Mouse (Mus musculus) urinary bladder, postnatal 14 days (tissue): ENCODE measurements around the gene Disp1.

Experiments
- DNase-seq: peaks from one replicate; pipeline ENCODE4 v3.0.0; 2021; ENCODE audit warnings: low spot score

The Disp1 gene

DNA sequence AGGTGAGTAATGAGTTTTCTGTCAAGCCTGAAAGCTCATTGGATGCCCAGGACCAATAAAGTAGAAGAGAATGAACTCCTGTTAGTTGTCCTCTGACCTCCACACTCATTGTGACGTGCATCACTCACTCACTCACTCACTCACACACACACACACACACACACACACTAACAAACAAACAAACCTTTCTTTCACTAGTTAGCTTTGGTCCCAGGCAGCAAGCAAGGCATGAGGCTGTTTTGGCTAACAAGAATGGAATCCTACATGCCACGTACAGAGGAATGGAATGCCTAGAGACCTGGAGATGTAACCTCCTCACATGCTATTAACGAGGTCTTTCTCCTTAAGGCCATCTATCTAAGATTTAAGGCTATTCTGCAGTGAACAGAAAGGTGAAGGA is 97.6 kb downstream of the Disp1 start:
- no peak for DNase-seq

DNA sequence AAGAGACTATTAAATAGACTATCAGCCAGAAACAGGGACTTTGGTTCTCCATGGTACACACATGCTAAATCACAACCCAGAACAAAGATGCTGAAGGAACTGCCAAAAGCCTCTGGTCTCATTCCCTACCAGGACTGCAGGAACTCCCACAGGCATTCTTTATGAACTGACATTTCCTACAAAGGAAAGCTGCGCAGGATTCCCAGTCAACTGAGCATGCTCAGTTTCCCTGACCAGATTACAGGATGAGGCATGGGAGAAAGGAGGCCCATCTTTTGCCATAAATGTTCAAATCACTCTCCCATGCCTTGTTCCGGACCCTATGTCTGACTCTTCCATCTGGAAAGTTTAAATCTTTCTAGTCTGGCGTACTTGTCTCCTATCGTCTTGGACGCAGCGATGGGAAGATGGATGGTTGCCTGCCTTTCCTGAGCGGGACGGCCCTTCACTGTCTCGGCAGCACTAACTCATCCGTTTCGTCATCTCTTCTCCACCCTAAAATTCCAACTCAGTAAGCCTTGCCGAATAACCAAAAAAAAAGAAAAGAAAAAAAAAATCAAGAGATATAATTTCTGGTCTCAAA is 100.9 kb downstream of the Disp1 start:
- DNase-seq = peak; percentile 20

DNA sequence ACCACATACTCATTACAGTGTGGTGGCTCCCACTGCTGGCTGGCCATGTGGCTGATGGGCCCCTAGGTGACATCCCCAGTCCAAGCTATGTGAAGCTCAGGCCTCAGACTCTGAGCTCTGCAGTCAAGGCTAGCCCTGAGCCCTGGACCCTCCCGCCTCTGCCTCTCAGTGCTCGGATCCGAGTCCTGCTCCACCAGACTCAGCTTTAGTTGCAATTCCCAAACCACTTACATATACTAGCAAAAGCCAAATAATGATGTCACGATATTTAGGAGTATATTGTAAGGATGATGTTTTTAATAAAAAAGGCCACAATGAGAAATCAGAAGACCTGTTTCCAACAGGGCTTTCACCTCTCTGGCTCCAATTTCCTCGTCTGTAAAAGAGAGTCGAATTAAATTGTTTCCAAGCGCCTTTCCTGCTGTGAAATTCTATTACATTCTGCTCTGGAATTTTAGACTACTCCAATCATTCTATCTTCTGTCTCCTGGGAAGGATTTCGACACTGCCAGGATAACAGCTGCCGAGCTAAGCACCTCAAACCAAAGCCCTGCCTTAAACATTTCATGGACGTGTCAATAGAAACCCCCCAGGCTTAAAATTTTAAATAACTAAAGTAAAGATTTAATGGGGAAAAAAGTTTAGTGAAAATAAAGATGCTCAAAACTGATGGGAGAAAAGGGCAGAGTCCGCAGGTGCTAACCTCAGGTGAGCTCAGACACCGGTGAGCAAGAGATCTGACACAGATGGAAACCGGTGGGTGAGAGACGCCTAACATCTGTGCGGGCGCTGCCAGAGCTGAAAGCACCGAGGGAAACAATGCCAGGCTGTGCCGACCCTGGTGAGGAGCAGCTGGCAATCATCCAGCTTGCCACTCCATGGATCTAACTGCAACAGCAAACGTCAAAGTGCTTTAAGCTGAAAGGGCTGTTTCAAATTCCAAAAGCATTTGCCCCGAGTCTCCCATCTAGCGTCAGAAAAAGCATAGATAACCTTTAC is 103.2 kb downstream of the Disp1 start:
- DNase-seq = no peak

DNA sequence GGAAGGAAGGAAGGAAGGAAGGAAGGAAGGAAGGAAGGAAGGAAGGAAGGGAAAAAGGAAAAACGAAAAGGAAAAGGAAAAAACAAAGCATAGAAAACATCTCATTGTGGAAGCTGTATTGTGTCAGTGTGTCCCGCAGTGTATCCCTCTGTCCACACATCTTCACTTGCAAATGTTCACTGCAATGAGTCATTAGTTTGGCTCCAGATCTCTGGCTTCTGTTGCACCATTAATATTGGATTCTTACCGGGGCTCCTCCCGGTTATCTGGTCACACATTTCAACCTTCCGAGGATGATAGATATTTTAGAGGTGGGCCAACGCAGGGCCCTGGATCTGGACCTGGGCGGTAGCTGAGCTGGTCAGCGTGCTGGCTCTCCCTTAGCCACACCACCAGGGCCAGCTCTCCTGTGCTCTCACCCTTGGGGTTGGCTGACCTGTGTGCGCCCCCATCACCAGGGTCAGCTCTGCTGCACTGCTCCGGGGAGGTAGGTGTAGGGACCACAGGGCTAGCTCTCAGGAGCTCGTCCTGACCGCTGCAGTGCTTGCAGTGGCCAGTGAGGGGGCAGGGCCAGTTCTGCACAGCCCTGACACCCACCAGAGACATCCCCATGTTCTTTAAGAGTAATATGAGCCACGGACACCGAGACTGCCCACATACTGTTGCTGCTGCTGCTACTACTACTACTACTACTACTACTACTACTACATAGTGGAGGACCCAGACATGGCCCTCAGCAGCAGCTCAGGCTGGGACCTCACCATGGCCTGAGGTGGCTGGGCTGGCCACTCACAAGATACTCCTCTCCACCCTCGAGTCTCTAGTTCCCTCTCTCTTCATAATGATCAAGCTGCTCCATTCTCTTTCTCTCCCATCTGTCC is 104.1 kb downstream of the Disp1 start:
- DNase-seq = no peak

DNA sequence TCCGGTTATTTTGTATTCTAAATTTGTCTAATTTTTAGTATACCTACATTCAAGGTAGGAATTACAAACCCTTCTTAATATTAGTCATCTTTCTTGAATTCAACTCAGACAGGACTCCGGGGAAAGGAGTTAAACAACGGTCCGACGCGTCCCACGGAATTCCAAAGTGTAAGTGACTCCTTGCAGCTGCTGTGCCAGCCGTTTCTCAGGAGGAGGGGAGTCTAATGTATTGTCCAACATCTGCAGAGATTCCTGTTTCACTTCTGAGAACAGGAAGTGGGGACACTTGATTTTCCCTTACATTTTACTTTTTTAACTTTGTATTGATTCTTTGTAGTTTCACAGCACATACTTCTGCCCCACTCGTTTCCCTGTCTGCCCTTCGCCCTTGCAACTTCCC is 104.9 kb downstream of the Disp1 start:
- no peak for DNase-seq

DNA sequence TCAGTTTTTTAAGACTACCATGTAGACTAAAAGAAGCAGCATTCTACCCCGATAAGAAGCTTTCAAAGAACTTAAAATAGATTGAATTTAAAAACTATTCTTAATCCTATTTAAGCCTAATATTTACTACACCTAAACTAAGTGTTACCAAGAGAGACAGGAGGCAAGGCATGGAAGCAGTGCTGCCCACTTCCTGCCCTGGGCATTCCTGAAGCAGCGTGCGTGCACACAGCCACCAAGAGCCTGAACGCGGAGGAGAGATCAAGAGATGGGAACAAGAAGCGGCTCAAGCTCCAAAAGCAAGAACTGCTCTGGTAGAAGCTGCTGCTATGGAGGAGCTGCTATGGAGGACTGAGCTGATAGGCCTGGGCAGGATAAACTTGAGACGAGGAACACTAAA is 106.2 kb downstream of the Disp1 start:
- no peak for DNase-seq

DNA sequence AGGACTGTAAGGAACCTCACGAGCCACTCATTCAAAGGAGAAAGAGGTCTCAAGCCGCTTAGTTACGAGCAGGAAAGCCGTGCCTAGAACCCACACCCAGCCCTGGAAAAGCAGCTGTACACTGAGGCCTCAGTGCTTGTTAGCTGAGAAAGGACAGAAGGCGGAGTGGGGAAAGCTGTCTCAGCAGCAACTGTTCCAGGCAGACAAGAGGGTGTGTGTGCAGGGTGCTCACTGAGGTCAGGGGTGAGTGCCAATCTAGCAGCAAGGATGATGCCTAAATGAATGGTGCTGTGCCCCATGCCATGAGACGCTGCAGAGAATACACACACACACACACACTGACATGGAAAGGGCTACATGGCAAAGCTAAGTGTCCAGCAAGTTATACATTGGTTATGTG is 106.8 kb downstream of the Disp1 start:
- DNase-seq = no peak

DNA sequence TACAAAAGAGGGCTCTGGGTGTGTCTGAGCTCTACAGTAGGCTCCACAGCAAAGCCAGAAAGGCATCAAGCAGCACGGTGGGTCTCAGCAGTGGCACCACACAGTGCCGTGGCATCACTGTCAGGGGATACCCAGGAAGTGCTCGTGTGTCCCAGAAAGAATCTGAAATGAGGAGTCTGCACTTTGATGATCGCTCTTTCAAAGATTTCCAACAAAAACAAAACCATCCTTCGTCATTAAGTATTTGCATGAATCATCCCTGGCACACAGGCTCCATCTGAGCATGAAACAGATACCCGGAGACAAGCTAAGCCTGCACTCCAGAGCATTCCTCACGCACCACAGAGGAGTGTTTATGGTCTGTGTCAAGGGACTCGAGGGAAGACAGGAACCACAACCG is 107.8 kb downstream of the Disp1 start:
- no peak for DNase-seq

DNA sequence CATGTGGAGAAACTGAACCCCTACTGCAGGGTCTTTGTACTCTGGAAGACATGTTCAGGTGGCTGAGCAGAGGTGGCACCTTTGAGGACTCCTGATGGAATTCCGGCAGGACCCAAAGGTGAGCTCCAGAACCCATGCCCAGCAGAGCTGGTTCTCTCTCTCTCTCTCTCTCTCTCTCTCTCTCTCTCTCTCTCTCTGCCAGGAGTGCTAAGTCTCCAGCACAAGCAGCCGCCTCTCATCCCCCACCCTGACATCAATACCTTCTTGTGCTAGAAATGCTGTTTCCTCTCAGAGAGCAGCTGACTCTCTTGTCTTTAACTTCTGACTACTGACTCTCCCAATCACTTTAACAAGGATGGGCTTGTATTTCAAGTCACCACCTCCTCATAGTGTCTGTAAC is 113.8 kb downstream of the Disp1 start:
- DNase-seq = no peak

DNA sequence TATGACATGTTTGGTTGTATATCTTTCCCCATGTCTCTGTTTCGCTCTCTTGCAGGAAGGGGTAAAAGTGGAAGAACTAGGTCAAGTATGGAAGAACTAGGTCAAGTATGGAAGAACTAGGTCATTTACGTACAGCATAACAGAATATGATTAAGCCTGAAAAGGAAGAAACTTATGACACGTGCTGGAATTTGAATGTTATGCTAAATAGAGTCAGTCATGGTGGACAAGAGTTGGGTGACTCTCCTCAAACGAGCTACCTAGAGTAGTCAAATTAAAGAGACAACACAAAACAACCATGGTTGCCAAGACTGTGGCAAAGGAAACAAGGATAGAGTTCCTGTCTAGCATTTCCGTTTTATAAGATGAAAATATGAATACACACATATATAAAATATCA is 116.6 kb downstream of the Disp1 start:
- no peak for DNase-seq

DNA sequence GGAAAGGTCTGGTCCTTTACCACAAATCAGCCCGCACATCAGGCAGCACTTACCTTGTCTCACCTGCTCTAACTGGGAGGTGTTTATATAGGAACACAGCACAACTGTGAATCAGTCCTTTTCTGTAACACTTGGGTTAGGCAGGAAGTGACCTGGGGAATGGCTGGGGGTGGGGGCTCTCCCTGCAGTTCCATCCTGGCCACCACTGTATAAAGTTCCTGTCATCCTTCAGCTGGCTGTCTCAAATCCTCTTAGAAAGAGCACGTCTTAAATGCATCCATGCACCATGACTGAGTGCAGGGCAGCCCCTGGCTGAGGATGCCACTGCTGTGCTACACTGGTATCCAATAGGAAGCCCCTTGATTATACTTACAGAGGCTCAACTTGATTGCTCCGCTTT is 118.5 kb downstream of the Disp1 start:
- no peak for DNase-seq

DNA sequence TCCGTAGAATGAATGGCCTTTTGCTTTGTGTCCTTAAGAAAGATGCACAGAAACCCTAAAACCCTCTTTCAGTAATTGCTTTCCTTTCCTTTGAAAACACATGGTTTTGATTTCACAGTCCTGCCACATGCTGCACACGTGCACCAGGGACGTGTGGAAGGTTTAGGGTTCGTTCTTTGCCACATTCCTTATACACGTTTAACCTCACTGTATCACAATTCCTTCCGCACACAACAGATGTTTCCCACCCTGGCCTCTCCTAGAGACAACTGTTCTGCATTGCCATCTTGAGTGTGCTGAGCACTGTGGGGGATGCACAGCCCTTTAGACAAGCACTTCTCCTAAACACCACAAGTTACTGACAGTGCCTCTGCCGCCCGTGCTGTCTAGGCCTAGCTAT is 119.2 kb downstream of the Disp1 start:
- DNase-seq = no peak

DNA sequence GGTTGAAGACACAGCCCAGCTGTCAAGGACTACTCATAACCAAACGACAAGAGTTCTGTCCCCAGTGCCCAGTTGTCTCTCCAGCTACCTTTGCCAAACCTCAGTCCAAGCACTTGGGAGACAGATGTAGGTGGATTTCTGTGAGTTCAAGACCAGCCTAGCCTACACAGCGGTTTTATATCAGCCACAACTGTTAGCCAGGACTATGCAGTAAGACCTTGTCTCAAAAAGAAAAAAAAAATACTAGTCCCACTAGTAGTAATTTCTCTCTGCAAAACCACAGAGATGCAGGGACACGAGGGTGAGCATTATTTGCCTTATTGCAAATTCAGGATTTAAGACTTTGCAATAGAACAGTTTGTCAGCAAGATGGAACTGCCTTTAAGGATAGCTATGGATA is 120.0 kb downstream of the Disp1 start:
- no peak for DNase-seq

DNA sequence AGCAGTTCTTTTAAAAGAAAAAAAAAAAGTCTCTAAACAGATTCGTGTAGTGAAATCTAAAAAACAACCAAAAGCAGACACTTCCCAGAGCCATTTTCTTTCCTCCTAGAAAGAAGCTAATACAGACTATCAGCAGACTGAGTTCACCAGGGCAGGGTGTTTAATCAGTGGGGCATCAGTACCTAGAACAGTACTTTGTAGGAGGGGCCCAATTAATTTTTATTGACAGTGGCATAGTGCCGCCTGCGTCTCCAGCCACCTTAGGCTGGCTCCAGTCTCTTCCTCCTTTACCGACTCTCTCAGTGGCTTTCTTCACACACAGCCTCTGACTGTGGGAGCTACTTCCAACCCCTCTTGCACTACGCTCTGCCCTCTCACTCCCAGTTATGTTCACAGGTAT is 121.1 kb downstream of the Disp1 start:
- no peak for DNase-seq

DNA sequence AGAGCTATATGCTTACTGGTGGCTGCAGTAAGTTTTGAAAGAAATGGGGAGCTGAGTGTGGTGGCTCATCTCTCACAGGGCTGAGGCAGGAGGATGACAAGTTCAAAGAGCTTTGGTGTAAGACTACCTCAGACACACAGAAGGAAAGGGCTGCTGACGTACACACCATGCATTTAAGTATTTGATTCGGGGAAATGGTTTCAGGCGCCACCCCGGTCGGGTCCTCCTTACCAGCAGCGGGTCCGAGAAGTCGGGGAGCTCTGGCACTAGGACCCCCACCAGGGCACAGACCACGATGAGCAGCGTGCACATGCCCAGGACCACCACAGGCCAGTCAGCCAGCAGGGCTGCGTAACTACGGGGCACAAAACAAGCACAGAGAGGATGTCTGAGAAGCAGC is 121.6 kb downstream of the Disp1 start:
- no peak for DNase-seq

DNA sequence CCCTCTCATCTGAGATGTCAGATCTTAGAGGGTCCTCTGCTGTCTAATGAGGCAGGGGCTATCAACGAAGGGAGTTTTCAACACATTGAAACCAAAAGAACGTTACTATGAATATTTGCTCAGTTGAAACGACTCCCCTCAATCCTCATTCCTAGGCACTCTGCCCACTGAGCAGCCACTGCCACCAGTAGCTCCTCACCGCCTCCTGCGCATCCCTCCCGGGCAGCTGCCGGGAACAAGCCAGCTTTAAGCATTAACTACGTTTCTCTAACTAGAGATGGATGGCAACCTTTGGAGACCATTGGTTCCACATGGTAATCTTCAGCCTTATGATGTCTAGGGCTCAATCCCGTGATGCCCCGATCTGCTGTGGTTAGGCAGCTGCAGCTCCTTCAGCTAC is 123.7 kb downstream of the Disp1 start:
- no peak for DNase-seq

DNA sequence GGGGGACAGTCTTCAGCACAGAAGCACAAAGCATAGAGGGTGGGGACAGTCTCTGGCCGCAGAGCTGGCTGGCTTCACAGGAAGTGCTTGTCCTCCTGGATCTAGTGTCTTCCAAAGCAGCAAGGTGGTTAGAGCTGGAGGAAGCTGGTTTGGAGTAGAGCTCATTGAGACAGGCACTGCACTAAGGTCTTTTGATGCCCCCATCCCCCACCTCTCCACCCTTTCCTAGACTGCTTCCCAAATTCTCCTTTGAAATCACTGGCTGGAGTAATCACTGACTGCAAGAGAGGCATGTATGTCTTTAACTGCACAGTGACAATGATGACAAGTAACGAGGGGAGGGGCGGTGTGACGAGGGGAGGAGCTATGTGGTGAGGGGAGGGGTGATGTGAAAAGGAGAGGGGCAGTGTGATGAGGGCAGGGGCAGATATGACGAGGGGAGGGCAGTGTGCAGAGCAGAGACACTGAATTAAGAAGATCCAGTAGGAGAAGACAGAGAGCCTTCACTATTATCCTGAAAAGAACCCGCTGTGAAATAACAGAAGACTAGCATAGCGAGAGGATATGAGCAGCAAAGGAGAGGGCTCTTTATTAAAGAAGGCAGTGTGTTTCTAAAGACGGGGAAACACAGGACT is 125.8 kb downstream of the Disp1 start:
- DNase-seq = no peak

DNA sequence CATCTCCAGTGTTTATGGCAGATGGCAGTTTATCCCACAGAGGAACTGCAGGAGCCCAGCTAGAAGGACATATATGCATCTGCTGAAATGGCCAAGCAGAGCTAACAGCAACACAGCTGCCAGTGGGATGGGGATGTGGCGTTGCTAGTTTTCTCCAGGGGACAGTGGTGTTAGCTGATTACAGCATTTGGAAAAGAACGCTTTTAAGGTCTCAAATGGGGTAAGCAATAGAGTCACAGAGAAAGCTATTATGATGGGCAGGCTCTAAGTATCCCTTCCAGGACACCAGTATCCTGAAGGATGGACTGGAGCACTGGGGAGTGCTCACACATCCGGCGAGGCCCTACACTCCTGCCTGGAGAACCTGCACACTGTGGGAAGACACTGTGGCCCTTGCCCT is 129.0 kb downstream of the Disp1 start:
- DNase-seq = no peak

DNA sequence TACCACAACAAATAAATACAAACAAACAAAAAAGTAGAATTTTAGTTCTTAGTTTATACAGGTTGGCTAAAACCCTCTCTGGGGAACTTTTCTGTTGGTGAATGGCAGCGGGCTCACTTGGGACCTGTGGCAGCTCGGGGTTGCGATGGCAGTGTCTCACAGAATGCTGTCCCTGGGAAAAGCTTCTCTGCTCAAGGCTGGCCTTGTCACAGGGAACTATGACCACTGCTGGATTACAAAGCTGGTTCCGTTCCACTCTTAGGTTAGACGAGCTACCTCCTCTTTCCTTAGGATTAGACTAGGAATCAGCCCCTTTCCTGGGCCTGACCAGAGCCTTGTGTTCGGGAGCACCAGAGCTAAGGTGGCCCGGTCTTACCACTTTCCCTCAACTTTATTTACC is 130.1 kb downstream of the Disp1 start:
- no peak for DNase-seq

DNA sequence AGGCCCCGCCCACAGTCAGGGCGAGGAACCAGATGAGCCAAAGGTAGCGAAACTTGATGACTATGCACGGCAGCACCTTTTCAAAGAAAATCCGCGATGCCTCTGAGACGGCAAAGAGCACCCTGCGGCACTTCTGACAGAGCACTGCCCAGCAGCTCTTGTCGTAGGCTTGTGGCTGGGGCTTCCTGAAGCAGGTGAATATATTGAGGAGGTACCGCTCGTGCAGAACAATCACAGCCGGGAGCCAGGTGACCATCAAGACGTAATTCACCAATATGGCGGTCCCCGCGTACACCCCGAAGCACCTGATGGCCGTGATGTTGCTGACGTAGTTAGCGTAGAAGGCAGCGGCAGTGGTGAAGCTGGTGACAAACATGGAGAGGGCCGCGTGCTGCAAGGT is 132.7 kb downstream of the Disp1 start:
- no peak for DNase-seq

DNA sequence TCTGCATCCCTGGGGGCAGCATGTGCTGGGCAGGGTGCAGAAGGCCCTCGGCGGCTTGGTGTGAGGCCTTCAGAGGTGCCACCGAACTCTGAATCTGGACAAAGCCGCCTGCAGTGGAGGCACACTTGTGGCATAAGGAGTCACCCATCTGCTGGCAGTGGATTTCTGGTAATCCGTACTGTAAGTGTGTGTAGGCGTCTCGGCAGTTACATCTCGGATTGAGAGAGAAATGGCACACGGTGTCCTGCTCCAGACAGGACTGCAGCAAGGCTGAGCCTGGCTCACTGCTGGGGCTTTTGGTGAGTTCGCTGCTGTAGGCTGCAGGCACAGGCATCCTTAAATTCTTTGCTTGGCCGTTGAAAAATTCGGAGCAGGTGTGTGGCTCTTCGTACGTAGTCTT is 134.5 kb downstream of the Disp1 start:
- DNase-seq = no peak
